Mouse (Mus musculus) spleen, postnatal 4 days (tissue): ENCODE data around the gene Rnaseh2a.
"Not testable (repeated sequence)": the region's sequence is repeated elsewhere in the genome, so short reads cannot be mapped to it uniquely, and the experiment has no call there.

Experiments used
- DNase-seq, 2 experiments: peaks; one replicate each; pipeline ENCODE4 v3.0.0; 2022; ENCODE audit warnings: low spot score in 2 of 2

The Rnaseh2a gene

DNA sequence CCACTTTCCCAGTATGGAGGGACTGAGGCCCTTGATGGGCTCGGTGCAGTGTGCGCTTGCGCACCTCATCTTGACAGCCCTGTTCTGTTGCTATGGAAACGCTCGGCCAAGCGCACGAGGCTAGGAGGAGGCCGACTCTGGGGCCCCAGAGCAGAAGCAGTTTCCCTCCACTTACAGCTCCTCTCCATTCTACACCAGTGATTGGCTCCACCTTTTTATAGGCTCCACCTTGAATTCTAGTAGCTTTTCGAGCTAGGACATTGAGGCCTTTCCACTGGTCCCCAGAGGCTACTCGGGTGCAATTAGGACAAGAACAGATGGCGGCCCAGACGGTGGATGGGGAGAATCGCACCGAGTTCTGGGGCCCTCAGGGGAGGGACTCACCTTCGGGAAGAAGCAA is 34.7 kb downstream of the Rnaseh2a start:
- no peak for DNase-seq

DNA sequence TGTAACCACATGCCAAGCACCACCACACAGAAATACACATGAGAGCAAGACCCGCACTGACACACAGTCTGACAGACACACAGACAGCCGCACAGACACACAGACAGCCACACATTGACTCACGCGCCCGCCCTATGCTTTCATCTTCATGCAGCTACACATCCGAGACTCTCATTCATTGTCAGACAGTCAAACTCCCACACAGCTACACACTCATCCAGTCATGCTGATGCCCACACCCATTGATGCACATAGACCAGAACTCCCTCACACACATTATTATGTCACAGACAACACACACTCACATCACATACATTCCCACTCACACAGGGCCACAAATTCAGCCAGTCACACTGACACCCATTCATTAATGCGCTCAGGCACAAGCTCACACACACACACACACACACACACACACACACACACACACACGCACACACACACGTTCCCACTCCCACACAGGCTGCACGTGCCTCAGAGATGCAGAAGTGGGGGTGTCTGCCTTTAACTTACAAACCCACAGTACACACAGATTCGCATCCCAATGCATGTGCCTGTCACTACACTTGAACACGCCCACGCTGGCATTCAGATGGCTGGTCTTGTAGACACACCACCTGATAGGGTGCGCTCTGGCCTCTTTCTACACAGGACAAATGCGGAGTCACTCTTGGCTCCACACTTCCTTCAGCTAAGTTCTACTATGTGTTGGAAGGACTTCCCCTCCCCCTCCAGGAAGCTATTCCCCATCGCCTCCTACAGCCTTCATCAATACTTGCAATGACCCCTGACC is 35.6 kb downstream of the Rnaseh2a start:
- no peak for DNase-seq

DNA sequence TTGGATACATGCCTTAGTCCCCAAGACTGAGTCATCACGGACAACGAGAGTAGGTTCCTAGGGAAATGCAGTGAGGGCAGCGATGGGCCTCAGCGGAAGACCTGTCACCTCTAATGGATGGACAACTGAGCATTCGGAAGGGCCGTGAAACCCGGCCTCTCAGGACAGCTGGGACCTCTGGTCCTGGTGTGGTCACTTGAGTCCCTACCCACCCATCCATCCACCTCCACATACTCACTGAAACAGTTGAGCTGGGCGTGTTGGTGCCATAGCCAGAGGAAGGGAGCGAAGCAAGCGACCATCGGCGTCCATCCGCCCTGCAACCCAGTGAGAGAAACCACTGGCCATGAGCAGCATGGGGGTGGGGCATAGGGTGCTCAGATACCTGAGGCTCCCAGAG is 39.0 kb downstream of the Rnaseh2a start:
- no peak for DNase-seq

DNA sequence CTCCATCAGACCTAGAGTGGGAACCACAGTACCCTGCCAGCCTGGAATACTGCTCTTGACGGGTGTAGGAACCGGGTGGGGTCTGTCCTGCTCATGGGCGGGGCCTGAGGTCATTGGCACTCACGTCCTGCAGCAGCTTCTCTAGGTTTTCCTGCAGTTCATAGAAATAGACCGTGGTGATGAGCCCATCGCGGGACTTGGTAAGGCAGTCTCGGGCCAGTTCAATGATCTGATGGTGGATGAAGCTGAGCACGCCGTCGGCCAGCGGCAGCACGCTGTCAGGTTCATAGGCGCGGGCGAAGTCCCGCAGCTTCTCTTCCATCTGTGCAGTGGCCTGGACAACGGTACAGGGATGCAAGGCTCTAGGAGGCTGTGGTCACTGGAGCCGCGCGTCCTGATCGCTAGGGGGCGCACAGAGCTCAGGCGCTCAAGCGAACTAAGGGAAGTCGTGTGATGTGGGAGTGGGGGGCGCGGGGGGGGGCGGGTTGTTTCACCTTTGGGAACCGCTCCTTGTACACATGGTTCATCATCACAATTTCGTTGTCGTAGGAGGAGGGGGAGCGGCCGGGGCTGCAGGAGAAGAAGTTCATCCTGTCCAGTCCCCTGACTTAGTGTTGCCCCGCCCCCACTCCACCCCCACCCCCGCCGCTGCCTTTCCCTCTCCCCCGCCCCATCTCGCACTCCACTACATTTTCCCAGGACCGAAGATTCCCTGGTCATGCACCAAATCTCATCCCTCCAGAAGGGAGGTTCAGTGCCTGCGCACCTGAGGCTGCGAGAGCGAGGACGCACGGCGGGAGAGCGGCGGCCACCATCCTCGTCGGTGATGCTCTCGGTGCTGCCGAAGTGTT is 40.9 kb downstream of the Rnaseh2a start:
- DNase-seq: peak; percentile 65 to 88

DNA sequence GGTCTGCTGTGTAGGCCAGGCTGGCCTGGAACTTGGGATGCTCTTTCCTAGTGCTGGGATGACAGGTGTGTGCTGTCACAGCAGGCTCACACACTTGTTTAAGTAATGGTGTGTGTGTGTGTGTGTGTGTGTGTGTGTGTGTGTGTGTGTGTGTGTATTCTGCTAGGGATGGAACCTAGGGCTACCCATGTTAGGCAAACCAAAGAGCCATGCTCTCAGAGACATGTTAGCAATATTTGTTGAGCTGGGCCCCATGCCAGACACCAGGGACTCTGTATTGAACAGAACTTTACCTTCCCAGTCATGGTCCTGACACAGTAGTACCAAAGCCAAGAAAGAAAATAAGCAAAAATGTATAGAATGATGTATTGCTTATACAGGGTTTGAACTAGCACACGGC is 42.1 kb downstream of the Rnaseh2a start:
- DNase-seq: no peak

DNA sequence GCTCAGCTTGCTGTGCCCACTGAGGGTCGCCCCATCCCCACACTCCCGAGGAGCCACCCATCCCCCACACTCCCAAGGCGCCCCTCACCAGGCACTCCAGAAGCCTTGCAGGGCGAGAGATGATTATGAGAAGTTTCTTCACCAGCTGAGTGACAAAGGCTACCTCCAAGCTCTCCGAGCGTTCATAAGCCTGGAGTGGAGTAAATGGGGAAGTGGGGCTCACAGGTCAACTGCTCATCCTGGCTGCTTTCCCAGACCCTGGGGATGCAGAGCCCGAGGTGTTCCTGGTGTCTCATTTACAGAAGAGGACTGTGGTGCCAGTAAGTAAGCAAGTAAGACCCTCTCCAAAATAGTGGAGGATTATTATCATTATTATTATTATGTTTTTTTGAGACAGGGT is 44.0 kb downstream of the Rnaseh2a start:
- DNase-seq: no peak

DNA sequence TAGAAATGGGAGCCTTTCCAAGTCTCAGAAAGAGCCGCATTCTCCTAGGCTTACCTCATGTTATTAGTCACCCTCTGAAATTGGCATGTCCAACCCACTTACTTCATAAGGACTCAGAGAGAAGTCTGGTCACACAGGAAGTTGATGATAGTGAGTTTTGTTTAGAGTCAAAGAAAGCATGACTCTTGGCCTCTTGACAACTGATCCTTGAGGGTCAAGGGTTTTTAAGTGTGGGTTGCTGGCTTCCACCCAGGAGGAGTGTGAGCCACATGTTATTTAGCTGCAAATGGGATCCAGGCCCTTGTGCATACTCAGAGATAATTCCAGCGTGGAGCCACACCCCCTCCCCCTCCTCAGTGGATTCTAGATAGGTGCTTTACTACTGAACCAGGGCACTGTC is 48.0 kb downstream of the Rnaseh2a start:
- DNase-seq: no peak

DNA sequence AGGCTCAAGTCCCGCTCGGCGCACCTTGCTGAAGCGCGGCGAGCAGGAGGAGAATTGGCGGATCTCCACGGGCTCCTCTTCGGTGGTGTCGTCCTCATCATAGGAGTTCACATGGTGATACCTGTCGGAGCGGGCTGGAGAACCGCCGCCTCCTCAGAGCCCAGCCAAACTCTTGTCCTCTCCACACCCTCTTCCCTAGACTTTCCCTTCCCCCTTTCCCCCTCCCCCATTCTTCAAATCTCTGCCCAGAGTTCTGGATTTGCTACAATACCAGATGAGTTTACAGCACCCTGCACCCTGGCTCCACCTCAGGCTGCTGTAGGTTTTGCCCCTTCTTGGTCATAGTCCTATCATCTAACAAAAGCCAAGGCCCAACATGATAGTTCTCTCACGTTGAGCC is 50.9 kb downstream of the Rnaseh2a start:
- no peak for DNase-seq

DNA sequence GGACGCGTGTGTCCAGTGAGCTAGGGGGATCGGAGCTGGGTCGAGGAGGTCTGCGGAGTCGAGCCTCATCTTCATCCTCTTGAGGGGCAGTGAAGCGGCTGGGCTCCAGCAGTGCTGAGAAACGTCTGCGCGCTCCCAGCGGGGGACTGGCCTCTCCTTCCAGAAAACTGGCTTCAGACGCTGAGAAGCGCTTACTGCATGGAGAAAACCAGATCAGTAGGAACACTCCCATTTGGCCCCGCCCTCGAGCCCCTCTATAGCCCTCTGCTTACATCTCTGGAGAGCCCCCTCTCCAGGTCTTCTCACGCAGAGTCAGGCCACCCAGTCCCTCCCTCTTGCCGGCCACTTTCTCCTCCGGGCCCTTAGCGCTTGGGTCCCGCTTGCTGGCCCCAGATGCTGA is 51.8 kb downstream of the Rnaseh2a start:
- DNase-seq: no peak

DNA sequence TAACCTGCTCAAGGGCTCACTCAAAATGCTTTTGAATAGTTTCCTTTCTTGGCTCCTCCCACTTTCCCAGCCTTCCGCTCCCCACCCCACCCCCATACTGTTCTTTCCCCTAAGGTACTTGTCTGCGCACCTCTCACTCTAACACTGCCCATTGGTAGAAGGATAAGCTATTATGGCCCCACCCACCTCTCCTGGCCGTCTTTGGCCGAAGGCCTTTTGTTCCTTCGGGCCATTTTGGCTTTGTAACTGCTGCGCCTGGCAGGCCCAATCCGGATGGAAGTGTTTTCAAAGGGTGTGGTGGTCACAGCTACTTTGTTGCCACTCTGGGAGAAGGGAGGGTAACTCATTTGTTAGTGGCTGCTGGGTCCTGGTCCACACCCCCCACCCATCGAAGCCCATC is 54.3 kb downstream of the Rnaseh2a start:
- no peak for DNase-seq

DNA sequence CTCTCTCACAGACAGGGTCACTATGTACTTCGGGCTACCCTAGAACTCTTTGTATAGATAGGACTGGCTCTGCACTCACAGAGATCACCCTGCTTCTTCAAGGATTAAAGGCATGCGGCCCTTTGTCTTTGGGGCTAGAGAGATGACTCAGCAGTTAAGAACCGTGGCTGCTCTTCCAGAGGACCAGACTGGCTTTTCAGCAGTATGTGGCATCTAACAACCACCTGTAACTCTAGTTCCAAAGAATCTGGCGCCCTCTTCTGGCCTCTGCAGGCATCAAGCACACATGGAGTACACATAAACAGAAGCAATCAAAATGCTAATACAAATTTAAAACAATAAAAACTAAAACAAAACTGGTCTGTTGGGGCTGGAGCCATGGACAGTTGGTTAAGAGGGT is 55.6 kb downstream of the Rnaseh2a start:
- DNase-seq: peak; percentile 62 to 83

DNA sequence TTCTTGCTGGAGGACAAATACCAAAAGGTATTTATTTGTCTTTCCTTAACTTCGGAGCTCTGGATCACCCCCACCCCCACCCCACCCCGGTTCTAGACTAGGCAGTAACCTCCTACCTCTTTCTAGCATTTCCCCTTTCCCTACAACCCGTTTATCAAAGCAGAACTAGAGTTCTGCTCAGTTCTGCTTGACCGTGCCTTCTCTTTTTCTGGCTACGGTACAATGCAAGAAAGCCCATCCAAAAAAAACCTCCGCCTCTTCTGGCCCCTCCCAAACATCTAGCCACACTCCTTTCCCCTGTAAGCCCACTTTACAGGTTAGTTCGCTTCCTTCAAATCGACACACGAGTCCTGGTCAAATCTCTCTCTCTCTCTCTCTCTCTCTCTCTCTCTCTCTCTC is 56.1 kb downstream of the Rnaseh2a start:
- peak in 1 of 2 experiments; percentile 17 for DNase-seq

DNA sequence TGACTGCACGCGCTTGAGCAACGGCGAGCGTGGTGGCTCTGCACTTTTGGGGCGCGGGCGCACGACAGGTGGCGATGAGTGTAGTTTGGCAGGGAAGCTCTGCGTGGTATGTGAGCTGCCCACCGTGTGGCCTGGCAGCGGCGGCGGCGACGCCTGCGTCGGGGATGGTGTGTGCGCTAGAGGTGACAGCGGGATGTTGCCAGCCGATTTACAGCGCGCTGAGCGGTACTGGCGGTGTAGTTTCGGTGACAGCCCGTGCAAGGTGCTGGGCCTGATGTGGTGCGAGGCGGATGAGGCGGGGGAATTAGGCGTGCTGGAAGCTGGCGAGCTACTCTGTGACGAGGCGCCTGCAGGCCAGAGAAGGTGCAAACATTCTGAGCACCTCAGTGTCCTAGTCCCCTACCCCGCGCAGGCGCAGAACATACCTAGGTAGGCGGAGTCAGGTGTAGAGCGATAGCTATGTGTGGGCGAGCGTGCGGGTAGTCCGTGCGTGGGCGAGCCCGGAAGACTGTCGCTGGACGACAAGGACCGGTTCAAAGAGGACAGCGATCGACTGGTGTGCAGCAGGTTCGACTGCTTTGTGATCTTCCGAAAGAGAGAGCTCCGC is 56.6 kb downstream of the Rnaseh2a start:
- peak; percentile 82 to 91 for DNase-seq

DNA sequence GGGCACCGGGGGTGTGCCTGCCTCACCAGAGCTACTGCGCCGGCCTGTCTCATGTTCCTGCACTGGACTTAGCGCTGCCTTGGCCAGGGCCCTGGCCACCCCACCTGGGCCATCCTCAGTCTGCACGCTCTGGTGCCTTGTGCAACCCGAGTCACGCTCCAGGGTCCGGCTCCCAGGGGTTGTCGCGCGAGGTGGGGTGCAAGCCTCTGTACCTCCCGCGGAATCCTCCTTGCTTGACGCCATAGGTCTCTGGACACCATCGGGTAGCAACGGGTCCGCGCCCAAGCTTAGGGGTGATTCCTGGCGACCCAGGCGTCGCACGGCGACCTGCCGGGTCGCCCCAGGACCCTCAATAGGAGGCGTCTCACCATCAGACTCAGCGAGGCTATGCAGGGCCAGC is 57.2 kb downstream of the Rnaseh2a start:
- peak; percentile 31 to 73 for DNase-seq

DNA sequence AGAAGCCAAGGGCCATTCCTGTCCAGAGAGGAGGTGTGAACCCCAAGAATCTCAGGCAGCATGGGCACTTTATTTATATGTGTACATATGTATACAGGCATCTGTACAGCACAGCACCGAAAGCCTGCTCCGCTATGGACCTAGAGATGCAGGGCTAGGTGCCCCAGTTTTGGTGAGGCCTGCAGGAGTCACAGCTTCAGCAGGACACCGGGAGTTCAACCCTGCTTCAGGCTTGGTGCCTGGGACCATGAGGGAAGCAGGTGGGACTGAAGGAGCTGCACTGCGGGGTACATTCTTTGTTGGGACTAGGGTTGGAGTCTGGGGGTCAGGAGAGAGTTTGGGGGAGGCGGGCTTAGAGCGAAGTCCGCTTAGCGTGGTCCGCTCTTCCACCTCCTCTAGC is 57.7 kb downstream of the Rnaseh2a start:
- DNase-seq: no peak

DNA sequence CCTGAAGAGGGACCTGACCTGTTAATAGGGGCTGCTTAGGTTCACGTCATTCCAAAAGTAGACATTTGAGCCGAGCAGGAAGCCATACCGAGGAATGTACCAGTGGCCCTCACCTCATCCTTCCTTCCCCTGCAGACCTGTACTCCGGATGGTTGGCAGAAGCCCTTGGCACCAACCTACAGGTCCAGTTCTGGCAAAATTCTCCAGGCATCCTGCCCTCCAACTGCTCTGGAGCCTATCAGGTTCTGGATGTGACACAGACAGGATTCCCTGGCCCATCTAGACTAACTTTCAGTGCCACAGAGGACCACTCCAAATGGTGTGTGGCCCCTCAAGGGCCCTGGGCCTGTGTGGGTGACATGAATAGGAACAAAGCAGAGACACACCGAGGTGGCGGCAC is 59.0 kb downstream of the Rnaseh2a start:
- peak in 1 of 2 experiments; percentile 13 for DNase-seq

DNA sequence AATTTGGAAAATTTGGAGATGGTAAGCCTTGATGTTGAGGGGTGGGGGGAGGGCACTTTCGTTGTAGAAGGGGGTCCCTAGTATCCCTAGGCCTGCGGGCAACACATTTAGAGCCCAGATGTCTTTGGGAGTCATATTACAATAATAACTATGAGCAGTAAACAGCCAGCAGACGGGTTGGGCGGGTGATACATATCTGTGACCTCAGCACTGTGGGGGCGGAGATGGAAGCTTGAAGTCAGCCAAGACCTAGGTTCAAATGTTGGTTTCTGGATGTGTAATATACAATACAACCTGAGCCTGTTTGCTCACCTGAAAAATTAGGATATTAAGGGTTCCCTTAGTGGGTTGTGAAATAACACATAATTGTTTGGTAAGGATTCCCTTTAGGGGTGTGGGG is 59.6 kb downstream of the Rnaseh2a start:
- DNase-seq: peak; percentile 31 to 70

DNA sequence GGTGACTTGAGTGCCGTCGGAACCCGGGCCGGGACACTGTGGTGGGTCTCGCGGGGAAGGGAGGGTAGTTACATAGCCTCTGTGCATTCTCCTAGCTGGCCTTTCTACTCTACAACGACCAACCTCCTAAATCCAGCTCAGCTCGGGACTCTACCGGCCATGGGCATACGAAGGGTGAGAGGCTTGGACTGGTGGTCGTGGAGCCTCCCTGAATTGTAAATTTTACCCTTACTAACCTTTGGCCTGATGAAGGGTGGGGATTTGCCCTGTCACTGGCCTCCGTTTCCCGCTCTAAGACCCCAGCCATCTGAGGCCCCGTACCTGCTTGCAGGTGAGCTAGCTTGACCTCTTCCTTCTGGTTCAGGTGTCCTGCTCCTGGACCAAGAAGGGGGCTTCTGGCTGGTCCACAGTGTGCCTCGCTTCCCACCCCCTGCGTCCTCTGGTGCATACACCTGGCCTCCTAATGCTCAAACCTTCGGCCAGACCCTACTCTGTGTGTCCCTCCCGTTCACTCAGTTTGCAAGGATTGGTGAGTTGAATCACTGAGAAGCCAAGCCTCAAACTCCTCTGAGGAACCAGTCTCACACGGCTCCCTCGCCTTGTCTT is 60.3 kb downstream of the Rnaseh2a start:
- peak; percentile 14 to 71 for DNase-seq

DNA sequence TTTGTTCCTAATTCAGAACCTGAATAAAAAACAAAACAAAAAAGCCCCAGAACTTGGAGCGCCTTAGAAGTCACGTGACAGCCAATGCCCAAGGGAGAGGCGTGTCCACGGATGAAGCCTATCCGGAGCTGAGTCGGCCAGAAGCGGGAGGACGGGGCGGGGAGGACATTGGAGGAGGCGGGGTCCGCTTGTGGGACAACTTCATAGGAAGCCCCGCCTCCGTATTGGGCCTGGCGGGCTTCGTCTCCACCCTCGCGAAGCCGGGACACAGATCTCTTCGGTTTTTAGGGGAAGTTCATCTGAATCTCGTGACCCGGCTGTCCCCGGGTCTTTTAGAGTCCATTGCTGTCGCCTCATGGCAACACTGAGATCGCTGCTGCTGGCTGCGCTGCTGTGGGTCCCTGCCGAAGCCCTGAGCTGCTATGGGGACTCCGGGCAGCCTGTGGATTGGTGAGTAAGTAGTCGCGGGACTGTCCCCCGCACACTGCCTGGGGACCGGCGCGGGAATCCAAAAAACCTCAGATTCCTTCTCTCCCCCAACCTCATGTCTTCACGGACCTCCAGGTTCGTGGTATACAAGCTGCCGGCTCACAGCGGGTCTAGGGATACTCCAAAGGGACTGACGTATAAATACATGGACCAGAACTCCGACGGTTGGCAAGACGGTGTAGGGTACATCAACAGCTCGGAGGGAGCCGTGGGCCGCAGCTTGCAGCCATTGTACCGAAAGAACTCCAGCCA is 61.0 kb downstream of the Rnaseh2a start, which contains the start of gene Dnase2a:
Gene Dnase2a (plus strand): TSS at position 140 of the 741 bp plus-strand sequence.
- DNase-seq: peak; percentile 96 to 98

DNA sequence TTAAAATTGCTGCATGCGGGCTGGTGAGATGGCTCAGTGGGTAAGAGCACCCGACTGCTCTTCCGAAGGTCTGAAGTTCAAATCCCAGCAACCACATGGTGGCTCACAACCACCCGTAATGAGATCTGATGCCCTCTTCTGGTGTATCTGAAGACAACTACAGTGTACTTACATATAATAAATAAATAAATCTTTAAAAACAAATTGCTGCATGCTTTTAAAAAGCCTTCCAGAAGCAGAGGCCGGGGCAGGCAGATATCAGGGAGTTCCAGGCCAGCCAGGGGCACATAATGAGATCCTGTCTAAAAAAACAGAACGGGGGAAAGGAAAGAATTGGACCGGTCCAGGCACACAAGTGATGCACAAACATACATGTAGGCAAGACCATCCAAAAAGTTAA is 61.6 kb downstream of the Rnaseh2a start:
- DNase-seq: not testable (repeated sequence)

DNA sequence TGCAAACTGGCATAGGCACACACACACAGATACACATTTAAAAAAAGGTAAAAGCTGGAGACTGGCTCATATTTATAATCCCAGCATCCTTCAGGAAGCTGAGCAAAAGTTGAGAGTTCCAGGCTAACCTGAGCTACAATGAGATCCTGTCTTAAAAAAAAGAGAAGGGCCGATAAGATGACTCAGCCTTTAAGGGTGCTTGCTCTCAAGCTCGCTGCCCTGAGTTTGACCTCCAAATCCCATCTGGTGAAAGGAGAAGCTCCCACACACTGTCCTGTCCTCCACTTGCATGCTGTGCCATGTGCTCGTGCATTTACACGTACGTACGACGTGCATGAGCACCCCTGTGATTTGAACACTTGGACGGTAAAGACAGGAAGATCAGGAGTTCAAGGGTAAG is 62.1 kb downstream of the Rnaseh2a start:
- peak in 1 of 2 experiments; percentile 15 for DNase-seq
